Mouse (Mus musculus) CH12.LX (cell line): ENCODE measurements at regions not wholly inside any gene's neighbourhood (a gene's known extent, or its start where the extent isn't known, plus 50 kb on each side); places are given as distances from the start of the nearest gene placed in this dataset.

Experiments used
- CTCF ChIP-seq, 2 experiments: IDR thresholded peaks in 1 of 2; conservative IDR thresholded peaks in 1 of 2; 2 replicates each; pipeline ENCODE4 v1.5.1; 2011 to 2012; ENCODE audit warnings: low read depth in 2 of 2, low read length in 2 of 2, improper control_type of control experiment in 1 of 2, inconsistent platforms in 1 of 2, mild to moderate bottlenecking in 1 of 2, moderate library complexity in 1 of 2
- EP300 ChIP-seq: IDR thresholded peaks from 2 replicates; pipeline ENCODE4 v1.6.1; 2011; ENCODE audit warnings: low read length, improper control_type of control experiment
- MYC ChIP-seq: IDR thresholded peaks from 2 replicates; pipeline ENCODE4 v1.6.1; 2011; ENCODE audit warnings: low read depth, mild to moderate bottlenecking, improper control_type of control experiment, low read length
- NELFE ChIP-seq: IDR thresholded peaks from 2 replicates; pipeline ENCODE4 v1.6.1; 2011; ENCODE audit warnings: low read depth, low read length, improper control_type of control experiment
- POLR2A ChIP-seq: IDR thresholded peaks from 2 replicates; pipeline ENCODE4 v1.6.1; 2011; ENCODE audit warnings: low read depth, mild to moderate bottlenecking, improper control_type of control experiment, low read length
- POLR2AphosphoS2 ChIP-seq: IDR thresholded peaks from 2 replicates; pipeline ENCODE4 v1.6.1; 2011; ENCODE audit warnings: low read depth, low read length, improper control_type of control experiment
- SIN3A ChIP-seq: IDR thresholded peaks from 2 replicates; pipeline ENCODE4 v1.6.1; 2012; ENCODE audit warnings: low read length, improper control_type of control experiment, inconsistent platforms
- USF1 ChIP-seq: IDR thresholded peaks from 2 replicates; pipeline ENCODE4 v1.6.1; 2014; ENCODE audit warnings: low read depth, mild to moderate bottlenecking, inconsistent platforms, low read length, improper control_type of control experiment

DNA sequence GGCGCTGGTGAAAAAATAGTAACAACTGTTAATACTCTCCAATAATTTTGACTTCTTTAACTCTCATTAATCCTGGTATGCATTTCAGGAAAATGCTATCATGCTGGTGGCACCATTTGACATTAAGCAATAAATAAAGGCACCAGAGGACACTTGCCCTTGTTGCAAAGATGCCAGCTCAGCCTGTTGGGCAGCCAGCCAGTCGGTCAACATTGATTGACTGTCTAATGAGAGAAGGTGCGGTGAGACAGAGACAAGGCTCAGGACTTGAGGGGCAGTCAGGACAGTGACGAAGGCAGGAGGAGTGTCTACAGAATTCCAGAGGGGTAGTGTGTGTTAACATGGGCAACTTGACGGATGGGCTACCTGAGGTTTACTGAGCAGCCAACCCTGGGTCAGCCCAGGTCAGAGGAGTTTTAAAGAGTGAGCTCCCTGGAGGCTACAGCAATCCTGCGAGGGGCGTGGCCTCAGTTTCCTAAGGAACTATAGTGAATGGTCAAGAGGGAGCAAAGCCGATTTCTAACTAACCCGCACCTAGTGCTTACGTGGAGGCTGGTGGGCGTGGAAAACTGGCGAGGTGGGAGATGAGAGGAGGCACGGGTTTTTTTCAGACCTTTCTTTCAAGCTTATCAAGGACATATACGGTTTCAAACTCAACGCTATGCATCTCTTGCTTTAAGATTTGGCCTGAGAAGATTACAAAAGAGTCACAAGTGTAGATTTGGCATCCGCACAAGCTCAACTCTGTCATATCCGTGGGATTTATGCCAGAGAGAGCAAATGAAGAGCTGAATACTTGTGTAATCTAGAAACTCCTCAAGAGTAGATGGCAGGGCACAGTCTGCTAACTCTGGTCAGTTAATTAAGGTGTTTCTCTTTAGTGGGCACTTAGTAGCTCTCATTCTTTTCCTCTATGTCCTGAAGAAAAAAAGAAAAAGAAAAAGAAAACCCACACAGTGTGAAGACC is 350.0 kb upstream of the Kif2a start:
- no peak for TF ChIP-seq USF1
- TF ChIP-seq MYC = no peak
- TF ChIP-seq CTCF (conservative IDR thresholded peaks at IDR 0.05 in 1 of 2, IDR thresholded peaks at IDR 0.05 in 1 of 2; ENCODE audit: low read depth in 2 of 2, low read length in 2 of 2) = no peak
- TF ChIP-seq EP300 = no peak
- no peak for TF ChIP-seq POLR2A
- no peak for TF ChIP-seq POLR2AphosphoS2
- no peak for TF ChIP-seq NELFE
- no peak for TF ChIP-seq SIN3A
